Mouse (Mus musculus): ENCODE data around the gene S100a5.

- TF ChIP-seq POLR2A (IDR thresholded peaks at IDR 0.05; ENCODE audit: borderline replicate concordance, extremely low read depth, low read depth, low read length) (no peak), CTCF (IDR thresholded peaks at IDR 0.05; ENCODE audit: insufficient read depth, low read length) (no peak)
Observed at GRCm38 (mm10) chr3:90595556-90595955, 12.8 kb upstream of the S100a5 start.
